Mouse (Mus musculus): Measurements from ENCODE around the gene Adam15. TPM values are rescaled to one million over a fixed set of nuclear protein-coding genes. Genes with fewer than 3 reads are reported as not detected.

Adam15 gene
- total RNA-seq, 2 experiments from 2014 or later: 99.8 to 102 TPM

GRCm38 (mm10) chr3:89355512-89355902 is 5.7 kb upstream of the Adam15 start:
- DNase-seq (ENCODE audit: low spot score in 2 of 2): no peak

DNA sequence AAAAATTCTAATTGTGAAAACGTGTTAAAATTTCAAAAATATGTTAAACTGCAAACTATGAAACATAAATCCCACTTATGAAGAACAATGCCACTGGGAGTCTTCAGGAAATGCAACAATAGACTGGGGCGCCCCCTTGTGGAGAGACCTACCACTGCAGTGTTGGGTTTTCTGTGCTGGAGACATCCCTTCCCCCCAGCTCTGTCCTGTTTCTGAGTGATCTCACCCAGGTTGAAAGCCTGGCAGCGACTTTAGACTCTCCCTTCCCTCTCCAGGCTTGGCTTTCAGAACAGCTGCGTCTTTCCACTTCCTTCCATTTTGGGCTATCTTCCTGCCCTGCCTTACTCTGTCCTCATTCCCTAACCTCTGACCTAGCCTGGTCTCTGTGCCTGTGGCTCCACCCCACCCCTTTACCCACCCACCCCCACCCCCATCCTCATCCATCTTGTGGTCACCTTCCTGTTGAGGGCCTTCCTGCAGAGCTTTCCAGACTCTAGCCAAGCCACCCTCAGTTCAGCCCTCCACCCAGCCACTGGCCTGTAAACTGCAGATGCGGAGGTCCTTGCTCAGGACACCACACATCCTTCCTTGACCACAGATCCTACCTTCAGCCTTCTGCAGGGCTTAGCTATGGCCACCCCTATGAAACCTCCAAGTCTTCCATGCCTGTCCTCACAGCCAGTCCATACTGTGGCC is 5.2 kb upstream of the Adam15 start:
- DNase-seq (ENCODE audit: low spot score in 2 of 2): peak; percentile 86 to 93

DNA sequence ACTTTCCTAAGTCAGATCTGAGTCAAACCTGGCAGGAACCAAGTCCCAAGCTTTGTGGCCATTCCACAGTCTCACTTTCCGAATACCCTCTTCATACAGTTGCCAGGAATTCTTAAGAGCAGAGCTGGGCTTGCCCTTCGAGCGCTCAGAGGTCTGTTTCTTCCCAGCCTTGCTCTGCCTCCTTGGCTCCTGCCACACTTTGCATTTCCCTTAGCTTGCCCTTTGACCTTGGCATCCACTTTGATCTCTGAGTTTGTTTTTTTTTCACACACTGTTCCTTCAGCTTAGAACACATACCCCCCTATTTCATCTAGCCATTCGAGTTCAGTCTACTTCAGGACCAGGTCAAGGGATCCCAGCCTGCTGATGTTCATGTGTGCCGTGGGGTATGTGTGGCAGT is 1.5 kb upstream of the Adam15 start:
- DNase-seq (ENCODE audit: low spot score in 2 of 2): no peak

DNA sequence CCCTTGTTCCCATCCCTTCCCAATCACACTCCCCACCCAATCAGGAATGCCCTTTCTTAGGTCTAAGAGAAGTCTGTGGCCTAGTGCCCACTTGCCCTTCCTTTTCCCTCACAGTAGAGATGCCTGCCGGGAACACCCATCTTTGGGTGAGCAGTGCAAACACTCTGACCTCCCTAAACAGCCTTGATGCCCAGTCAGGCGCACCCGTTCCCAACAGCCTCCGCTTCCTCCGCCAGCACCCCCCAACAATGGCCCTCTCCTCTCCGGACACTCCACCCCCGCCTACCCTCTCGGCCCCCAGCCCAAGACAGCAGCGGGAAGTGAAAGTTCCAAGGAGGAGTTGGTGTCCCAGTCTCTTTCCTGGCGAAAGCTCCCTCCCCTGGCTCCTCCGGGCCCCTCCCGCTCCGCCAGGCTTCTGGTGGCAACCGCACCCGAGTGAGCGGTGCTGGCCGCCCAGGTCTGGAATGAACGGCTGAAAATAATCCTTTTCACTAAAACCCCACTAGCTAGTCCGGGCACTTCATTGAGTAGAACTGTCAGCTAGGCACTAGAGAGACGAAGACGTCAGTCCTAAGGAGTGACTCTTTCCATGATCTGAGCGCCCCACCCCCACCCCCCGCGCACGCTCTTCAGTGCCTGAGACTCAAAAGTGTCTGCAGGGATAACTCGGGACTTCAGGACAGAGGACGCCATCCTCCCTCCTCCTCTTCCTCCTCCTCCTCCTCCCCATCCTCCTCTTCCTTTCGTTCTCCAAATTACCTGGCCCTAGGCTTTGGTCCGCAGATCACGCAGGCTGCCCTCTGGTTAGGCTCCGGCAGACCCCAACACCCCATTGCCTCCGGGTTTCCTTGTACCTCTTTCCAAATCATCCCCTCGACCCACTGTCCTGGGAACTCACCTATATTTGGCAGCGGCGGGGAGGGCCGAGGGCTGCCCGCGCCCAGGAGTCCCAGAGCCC is 606 bp downstream of the Adam15 start:
- DNase-seq (ENCODE audit: low spot score in 2 of 2): peak; percentile 27 to 31

DNA sequence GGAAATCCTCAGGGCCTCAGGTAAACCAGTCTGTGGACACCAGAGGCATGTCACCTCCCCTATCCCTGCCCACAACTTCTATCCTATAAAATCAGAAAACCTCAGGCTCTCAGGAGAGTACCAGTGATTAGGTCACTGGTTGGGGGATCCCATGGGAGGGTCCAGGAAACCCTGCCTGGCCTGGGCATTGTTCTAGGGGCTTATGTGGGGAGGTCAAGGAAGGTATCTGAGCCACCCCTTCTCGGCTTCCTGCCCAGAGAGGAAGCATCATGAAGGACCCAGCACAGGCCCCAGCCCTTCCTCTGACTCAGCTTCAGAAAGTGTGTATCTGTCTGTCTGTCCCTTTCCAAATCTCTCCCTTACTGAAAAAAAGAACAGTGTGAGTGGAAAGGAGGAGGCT is 1.9 kb downstream of the Adam15 start:
- DNase-seq (ENCODE audit: low spot score in 2 of 2): no peak

DNA sequence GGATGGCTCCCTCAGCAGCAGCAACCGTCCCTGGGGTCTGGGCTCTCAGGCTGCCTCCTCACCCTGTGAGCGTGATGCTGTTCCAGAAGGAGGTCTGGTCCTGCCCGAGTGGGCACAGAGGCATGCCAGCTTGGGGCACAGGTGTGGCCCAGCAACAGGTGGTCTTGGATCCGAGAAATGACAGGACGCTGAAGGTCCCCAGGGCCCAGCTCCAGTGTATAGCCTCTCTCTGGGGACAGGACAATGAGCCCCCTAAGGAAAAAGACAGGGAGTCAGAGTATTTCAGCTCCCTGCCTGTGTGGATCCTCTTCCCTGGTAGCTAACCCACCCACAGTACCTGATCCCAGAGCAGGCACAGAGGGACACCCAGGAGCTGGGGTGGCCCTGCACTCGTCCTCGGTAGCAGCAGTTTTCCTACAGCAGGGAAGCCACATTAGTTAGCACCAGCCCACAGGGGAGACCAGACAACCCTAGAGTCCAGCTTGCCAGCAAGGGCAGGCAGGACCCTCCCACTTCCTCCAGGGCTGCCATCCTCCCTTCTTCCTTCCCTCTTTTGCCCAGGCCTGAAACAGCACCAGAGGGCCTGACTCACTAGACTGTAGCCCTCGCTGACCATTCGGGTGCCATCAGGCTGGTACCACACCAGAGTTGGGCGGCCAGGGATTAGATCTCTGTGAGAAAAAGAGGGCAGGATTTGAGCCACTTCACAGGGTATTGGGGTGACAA is 2.8 kb downstream of the Adam15 start:
- no peak for DNase-seq (ENCODE audit: low spot score in 2 of 2)

DNA sequence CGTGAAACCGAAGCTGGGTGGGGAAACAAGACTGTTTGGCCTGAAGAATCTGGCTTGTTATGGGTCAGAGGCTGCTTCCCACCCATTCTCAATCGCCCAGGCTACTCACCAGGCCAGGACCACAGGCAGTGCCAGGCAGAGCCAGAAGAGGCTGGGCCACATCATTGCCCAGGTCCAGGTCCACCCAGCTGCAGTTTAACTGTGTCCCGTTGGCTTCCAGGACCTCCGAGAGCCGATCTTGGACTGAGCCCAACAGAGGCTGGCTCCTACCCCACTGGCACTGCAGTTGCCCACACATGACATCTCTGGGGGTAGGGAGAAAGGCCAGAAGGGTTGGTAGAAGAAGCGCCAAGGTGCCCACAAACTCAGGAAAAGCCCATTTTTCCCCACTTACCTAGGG is 6.5 kb downstream of the Adam15 start:
- no peak for DNase-seq (ENCODE audit: low spot score in 2 of 2)

GRCm38 (mm10) chr3:89341794-89342193 is 8.0 kb downstream of the Adam15 start:
- DNase-seq (ENCODE audit: low spot score in 2 of 2): no peak

DNA sequence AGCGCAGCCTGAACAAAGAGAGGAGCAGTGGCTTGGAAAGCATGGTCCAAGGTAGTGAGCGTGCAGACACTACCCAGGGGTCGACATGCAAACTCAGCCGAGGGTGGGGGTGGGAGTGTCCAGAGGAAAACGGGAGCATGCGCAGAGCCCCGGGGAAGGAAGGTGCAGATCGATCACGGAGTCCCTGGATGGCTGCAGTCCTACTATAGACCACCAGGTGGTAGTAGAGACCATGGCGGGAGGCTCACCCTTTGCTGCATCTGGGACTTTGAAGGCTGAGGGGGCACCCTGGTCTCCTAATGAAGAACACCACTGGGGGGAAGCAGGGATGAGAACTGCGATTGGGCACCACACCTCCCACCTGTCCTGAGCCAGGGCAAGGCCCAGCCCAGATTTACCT is 9.3 kb downstream of the Adam15 start:
- DNase-seq (ENCODE audit: low spot score in 2 of 2): peak; percentile 74 to 84

DNA sequence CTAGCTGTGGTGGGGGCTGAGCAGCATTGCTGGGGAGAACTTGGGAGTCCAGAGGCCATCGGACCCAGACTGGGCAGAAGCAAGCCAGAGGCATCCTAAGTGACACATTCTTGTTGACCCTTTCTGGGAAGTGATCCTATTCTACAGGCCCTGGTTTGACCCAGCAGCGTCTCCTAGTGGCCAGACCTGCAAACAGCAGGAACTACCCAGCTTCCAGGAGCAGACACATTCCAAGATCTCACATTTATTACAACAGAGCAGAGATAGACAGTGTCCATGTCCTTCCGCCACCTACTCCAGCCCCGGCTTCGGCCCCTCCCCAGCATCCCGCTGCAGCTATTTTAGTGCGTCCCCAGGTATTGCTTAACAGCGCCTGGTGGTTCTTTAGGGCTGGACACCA is 10.4 kb downstream of the Adam15 start:
- DNase-seq (ENCODE audit: low spot score in 2 of 2): peak; percentile 56 to 69

GRCm38 (mm10) chr3:89337721-89338578 is 11.8 kb downstream of the Adam15 start, which contains the start of gene Efna4:
TSS of gene Efna4 (minus strand) at chr3:89338028.
- DNase-seq (ENCODE audit: low spot score in 2 of 2): no peak

GRCm38 (mm10) chr3:89337062-89337720 is 12.6 kb downstream of the Adam15 start:
- no peak for DNase-seq (ENCODE audit: low spot score in 2 of 2)

- DNase-seq (ENCODE audit: low spot score in 2 of 2): no peak
These were observed 13.3 kb downstream of the Adam15 start for GRCm38 (mm10) chr3:89336529-89336928.

- DNase-seq (ENCODE audit: low spot score in 2 of 2): no peak
These were observed 16.7 kb downstream of the Adam15 start for GRCm38 (mm10) chr3:89333053-89333452.

GRCm38 (mm10) chr3:89332476-89332875 is 17.3 kb downstream of the Adam15 start:
- DNase-seq (ENCODE audit: low spot score in 2 of 2): no peak

GRCm38 (mm10) chr3:89332013-89332412 is 17.8 kb downstream of the Adam15 start:
- no peak for DNase-seq (ENCODE audit: low spot score in 2 of 2)

- DNase-seq (ENCODE audit: low spot score in 2 of 2): no peak
These were observed 18.2 kb downstream of the Adam15 start for GRCm38 (mm10) chr3:89331561-89331960.

DNA sequence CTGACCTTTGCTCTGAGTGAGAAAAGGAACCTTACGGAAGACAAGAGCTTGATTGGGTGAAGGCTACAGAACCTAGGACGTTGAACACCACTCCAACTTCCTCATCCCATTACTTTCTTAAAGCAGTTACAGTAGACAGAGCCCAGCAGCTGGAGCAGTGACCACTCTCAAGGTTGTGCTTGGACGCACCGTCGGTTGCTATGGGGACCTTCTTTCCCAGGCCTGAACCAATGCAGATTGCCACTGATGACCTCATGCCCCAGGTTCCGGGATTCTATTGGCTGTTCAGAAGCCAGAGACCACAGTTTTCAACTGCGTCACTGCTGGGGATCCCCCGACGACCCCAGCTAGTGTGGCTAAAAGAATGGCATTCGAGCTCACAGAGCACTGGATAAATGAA is 18.8 kb downstream of the Adam15 start:
- DNase-seq (ENCODE audit: low spot score in 2 of 2): no peak

GRCm38 (mm10) chr3:89330346-89330745 is 19.4 kb downstream of the Adam15 start:
- no peak for DNase-seq (ENCODE audit: low spot score in 2 of 2)

DNA sequence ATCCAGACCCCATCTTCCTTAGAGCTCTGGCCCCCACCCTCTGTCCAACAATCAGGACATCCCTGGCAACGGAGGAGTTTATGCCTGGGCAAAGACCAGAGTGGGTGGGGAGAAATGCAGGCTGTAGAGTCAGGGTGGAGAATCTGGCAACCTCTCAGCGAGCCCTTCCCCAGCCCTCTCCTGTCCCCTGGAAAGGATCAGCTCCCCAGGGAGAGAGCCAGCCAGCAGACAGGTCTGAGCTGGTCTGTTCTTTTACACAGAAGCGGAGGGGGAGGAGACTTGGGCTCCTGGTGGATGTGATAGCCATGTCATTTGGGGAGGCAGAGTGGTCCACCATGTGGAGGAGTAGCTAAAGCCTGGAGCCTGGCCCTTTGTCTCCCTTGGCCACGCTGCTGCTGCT is 21.2 kb downstream of the Adam15 start:
- DNase-seq (ENCODE audit: low spot score in 2 of 2): no peak

Data from left cerebral cortex, adult 18-20 months (tissue).